Mouse (Mus musculus) heart, adult 2 months (tissue): ENCODE measurements around the gene Ipcef1. TPM values are rescaled to one million over a fixed set of nuclear protein-coding genes. Genes with fewer than 3 reads are reported as not detected.

Experiments
- DNase-seq, 2 experiments: peaks; one replicate each; pipeline ENCODE4 v3.0.0; 2021
- H3K27ac ChIP-seq: fragments of 200-600 bp; 2 replicates; pipeline ENCODE4 v1.8.1; 2022
- H3K27me3 ChIP-seq: fragments of 200-500 bp; 2 replicates; pipeline ENCODE4 v1.6.1; 2012; ENCODE audit warnings: mild to moderate bottlenecking, low read length, inconsistent platforms, mixed read lengths; ENCODE audit not compliant: control insufficient read depth, insufficient read depth
- H3K36me3 ChIP-seq: fragments of 200-500 bp; 2 replicates; pipeline ENCODE4 v1.6.1; 2012; ENCODE audit warnings: low read length, inconsistent platforms; ENCODE audit not compliant: control insufficient read depth, insufficient read depth
- H3K4me1 ChIP-seq: fragments of 200-500 bp; 2 replicates; pipeline ENCODE4 v1.6.1; 2011; ENCODE audit warnings: low read length; ENCODE audit not compliant: control insufficient read depth, insufficient read depth
- H3K4me3 ChIP-seq: fragments of 200-600 bp; 2 replicates; pipeline ENCODE4 v1.8.1; 2022
- H3K79me2 ChIP-seq: fragments of 200-500 bp; replicated peaks from 2 replicates; pipeline ENCODE4 v1.6.1; 2012; ENCODE audit warnings: mild to moderate bottlenecking, inconsistent platforms, low read length, moderate library complexity, mixed read lengths; ENCODE audit not compliant: control insufficient read depth, insufficient read depth
- H3K9ac ChIP-seq: fragments of 200-500 bp; 2 replicates; pipeline ENCODE4 v1.6.1; 2012; ENCODE audit warnings: low read depth, mild to moderate bottlenecking, control low read depth, inconsistent platforms, low read length, mixed read lengths
- CTCF ChIP-seq: fragments of 200-600 bp; IDR thresholded peaks from 2 replicates; pipeline ENCODE4 v1.8.1; 2022; ENCODE audit warnings: antibody characterized with exemption, mild to moderate bottlenecking, moderate library complexity
- EP300 ChIP-seq: fragments of 200-500 bp; IDR thresholded peaks from 2 replicates; pipeline ENCODE4 v1.6.1; 2011; ENCODE audit warnings: low read depth, low read length, control low read depth; ENCODE audit not compliant: insufficient read depth
- POLR2A ChIP-seq: fragments of 200-500 bp; IDR thresholded peaks from 2 replicates; pipeline ENCODE4 v1.6.1; 2011; ENCODE audit warnings: mild to moderate bottlenecking, low read depth, low read length, control low read depth; ENCODE audit not compliant: insufficient read depth
- WGBS: fragments of 180-500 bp; shearing (Covaris S2); methylation state at CpG from one replicate; pipeline ENCODE4 v1.1.7; 2018; 5-methylcytosine and 5-hydroxymethylcytosine counted together
- intact Hi-C: fragments of 180-260 bp; cut with DNase I; formaldehyde crosslinking; loops from one replicate; pipeline ENCODE4 v1.15.1; 2025
- long read RNA-seq: library from polyadenylated mRNA; stranded (forward); transcript quantifications from one replicate; pipeline ENCODE4 v2.0.0, GENCODE M21; 2021
- polyA plus RNA-seq: library from polyadenylated mRNA; depleted of rRNA; stranded (reverse); fragments of >200 nt; gene quantifications from 2 replicates; pipeline ENCODE4 v1.2.3, GENCODE M21; 2012; rRNA removed
- total RNA-seq, 2 experiments: library from RNA; stranded (reverse); gene quantifications; 2 replicates each; pipeline ENCODE4 v1.2.3; 2021

Gene Ipcef1
- under 1 TPM; 0.31 to 0.34 TPM for total RNA-seq
- 0.18 and 0.27 TPM in 2 replicates for polyA plus RNA-seq
- long read RNA-seq = 0 reads

- TF ChIP-seq POLR2A (no peak), EP300 (no peak), CTCF (no peak)
- no peaks in the 10 kb centered on the region for H3K36me3 ChIP-seq
- no peak within 1 kb of the TSS for H3K9ac ChIP-seq
- intact Hi-C loops = no loop called here
- H3K79me2 ChIP-seq = no peaks in the 10 kb centered on the region
- 33% methylated on average over 12 of the region's 12 CpGs for WGBS
- peak in 1 of 2 experiments; percentile 4 for DNase-seq
- no peak within 1 kb of the TSS for H3K4me3 ChIP-seq
- no peak within 1 kb of the TSS for H3K27ac ChIP-seq
- H3K27me3 ChIP-seq = no peaks in the 10 kb centered on the region
- no peaks in the 10 kb centered on the region for H3K4me1 ChIP-seq
These were observed at the start of gene Ipcef1 for GRCm38 (mm10) chr10:7052315-7053017. TSS of gene Ipcef1 (minus strand) at chr10:7052478.

- H3K27me3 ChIP-seq = no peaks in the 10 kb centered on the region
- no peak for DNase-seq
- TF ChIP-seq EP300 = no peak
- no peak for TF ChIP-seq POLR2A
- TF ChIP-seq CTCF = no peak
- no peak overlapping the region for H3K4me3 ChIP-seq
- H3K27ac ChIP-seq = no peak overlapping the region
- H3K79me2 ChIP-seq = no peaks in the 10 kb centered on the region
- intact Hi-C loops = loop anchor here (5.0 to 10.0 kb wide), 5 partner anchors 39 to 1231 kb away; partner anchors contain the start of gene Cnksr3
- H3K9ac ChIP-seq = no peak overlapping the region
- no peaks in the 10 kb centered on the region for H3K36me3 ChIP-seq
- WGBS = 90% methylated on average over 1 of the region's 1 CpGs
- no peaks in the 10 kb centered on the region for H3K4me1 ChIP-seq
These were observed 25.7 kb upstream of the Ipcef1 start for GRCm38 (mm10) chr10:7077971-7078370.

- H3K36me3 ChIP-seq = no peaks in the 10 kb centered on the region
- intact Hi-C loops = loop anchor here (5.0 to 10.0 kb wide), 5 partner anchors 40 to 1230 kb away; partner anchors contain the start of gene Cnksr3
- no peak for DNase-seq
- no peak overlapping the region for H3K27ac ChIP-seq
- WGBS = 59% methylated on average over 7 of the region's 7 CpGs
- H3K27me3 ChIP-seq = no peaks in the 10 kb centered on the region
- H3K9ac ChIP-seq = no peak overlapping the region
- no peak overlapping the region for H3K4me3 ChIP-seq
- H3K4me1 ChIP-seq = no peaks in the 10 kb centered on the region
- no peaks in the 10 kb centered on the region for H3K79me2 ChIP-seq
- TF ChIP-seq POLR2A = no peak
- TF ChIP-seq CTCF = no peak
- TF ChIP-seq EP300 = no peak
These were observed 25.1 kb upstream of the Ipcef1 start for GRCm38 (mm10) chr10:7077389-7077808.

- no peak for TF ChIP-seq EP300
- no peak overlapping the region for H3K27ac ChIP-seq
- H3K27me3 ChIP-seq = no peaks in the 10 kb centered on the region
- intact Hi-C loops = loop anchor here (5.0 to 10.0 kb wide), 5 partner anchors 41 to 1229 kb away; partner anchors contain the start of gene Cnksr3
- H3K9ac ChIP-seq = no peak overlapping the region
- no peak overlapping the region for H3K4me3 ChIP-seq
- no peaks in the 10 kb centered on the region for H3K4me1 ChIP-seq
- no peak for DNase-seq
- H3K36me3 ChIP-seq = no peaks in the 10 kb centered on the region
- no peaks in the 10 kb centered on the region for H3K79me2 ChIP-seq
- WGBS = 60% methylated on average over 7 of the region's 8 CpGs
These were observed 24.5 kb upstream of the Ipcef1 start for GRCm38 (mm10) chr10:7076662-7077211.

- TF ChIP-seq EP300 = 0 out of 2 replicates have a peak, but pooled peaks have one; percentile 45
- no peak for TF ChIP-seq POLR2A
- Histone ChIP-seq H3K4me1 (no peaks in the 10 kb centered on the region), H3K27me3 (no peaks in the 10 kb centered on the region), H3K36me3 (no peaks in the 10 kb centered on the region), H3K27ac (no peak overlapping the region), H3K4me3 (no peak overlapping the region), H3K79me2 (no peaks in the 10 kb centered on the region), H3K9ac (no peak overlapping the region)
- DNase-seq = peak; percentile 78 to 80
- intact Hi-C loops = loop anchor here (5.0 to 10.0 kb wide), 5 partner anchors 41 to 1229 kb away; partner anchors contain the start of gene Cnksr3
- 6% methylated on average over 8 of the region's 8 CpGs for WGBS
These were observed 23.9 kb upstream of the Ipcef1 start for GRCm38 (mm10) chr10:7076201-7076600.

GRCm38 (mm10) chr10:7075661-7076060 is 23.4 kb upstream of the Ipcef1 start:
- H3K4me3 ChIP-seq = no peak overlapping the region
- intact Hi-C loops = loop anchor here (5.0 to 10.0 kb wide), 5 partner anchors 42 to 1228 kb away; partner anchors contain the start of gene Cnksr3
- no peaks in the 10 kb centered on the region for H3K27me3 ChIP-seq
- H3K27ac ChIP-seq = no peak overlapping the region
- no peaks in the 10 kb centered on the region for H3K79me2 ChIP-seq
- no peak for DNase-seq
- 84% methylated on average over 2 of the region's 2 CpGs for WGBS
- TF ChIP-seq EP300 = no peak
- TF ChIP-seq POLR2A = no peak
- no peak for TF ChIP-seq CTCF
- H3K9ac ChIP-seq = no peak overlapping the region
- no peaks in the 10 kb centered on the region for H3K36me3 ChIP-seq
- no peaks in the 10 kb centered on the region for H3K4me1 ChIP-seq
